Mouse (Mus musculus) erythroblast, embryonic 14.5 days (primary cell): Measurements from ENCODE around the gene Gpr176.

Experiments
- GATA1 ChIP-seq: IDR thresholded peaks from 2 replicates; pipeline ENCODE4 v1.6.1; 2012; ENCODE audit warnings: low read length, inconsistent platforms, mixed read lengths
- TAL1 ChIP-seq: IDR thresholded peaks from 3 replicates; pipeline ENCODE4 v1.6.1; 2012; ENCODE audit warnings: low read length, inconsistent platforms, mixed read lengths

- TF ChIP-seq GATA1 = no peak
- TF ChIP-seq TAL1 = no peak
Measured at GRCm38 (mm10) chr2:118262673-118263072, 110.5 kb downstream of the Gpr176 start.
